Mouse (Mus musculus): Measurements from ENCODE around the gene Olfr678.
"Not testable (repeated sequence)": the region's sequence is repeated elsewhere in the genome, so short reads cannot be mapped to it uniquely, and the experiment has no call there.

The Olfr678 gene

GRCm38 (mm10) chr7:105064175-105064574 is at the start of gene Olfr678:
Gene Olfr678 (plus strand): TSS chr7:105064475.
- DNase-seq (ENCODE audit: low spot score in 2 of 2): no peak

- no peak for DNase-seq (ENCODE audit: low spot score in 2 of 2)
Observed at GRCm38 (mm10) chr7:105022530-105022929, 41.7 kb upstream of the Olfr678 start.

- DNase-seq (ENCODE audit: low spot score in 2 of 2): no peak
Observed at GRCm38 (mm10) chr7:105028360-105028759, 35.9 kb upstream of the Olfr678 start, which contains the start of gene Olfr675. Gene Olfr675 (minus strand): TSS chr7:105028460.

GRCm38 (mm10) chr7:105032398-105032797 is 31.9 kb upstream of the Olfr678 start, which contains the start of gene Olfr676:
Gene Olfr676 (plus strand): TSS chr7:105032698.
- DNase-seq (ENCODE audit: low spot score in 2 of 2): no peak

- not testable (repeated sequence) for DNase-seq (ENCODE audit: low spot score in 2 of 2)
Observed at GRCm38 (mm10) chr7:105033836-105034235, 30.4 kb upstream of the Olfr678 start.

- no peak for DNase-seq (ENCODE audit: low spot score in 2 of 2)
Observed at GRCm38 (mm10) chr7:105058951-105059350, 5.3 kb upstream of the Olfr678 start.

- no peak for DNase-seq (ENCODE audit: low spot score in 2 of 2)
Observed at GRCm38 (mm10) chr7:105080905-105081304, 16.6 kb downstream of the Olfr678 start, which contains the start of gene Olfr679. Gene Olfr679 (plus strand): TSS chr7:105081205.

GRCm38 (mm10) chr7:105092717-105093116 is 28.4 kb downstream of the Olfr678 start, which contains the start of gene Olfr680-ps1:
Gene Olfr680-ps1 (minus strand): TSS chr7:105092817.
- DNase-seq (ENCODE audit: low spot score in 2 of 2): not testable (repeated sequence)

GRCm38 (mm10) chr7:105116536-105116935 is 52.3 kb downstream of the Olfr678 start, which contains the start of gene Olfr681:
Gene Olfr681 (plus strand): TSS chr7:105116836.
- DNase-seq (ENCODE audit: low spot score in 2 of 2): no peak
